Mouse (Mus musculus) ovary, adult 18-20 months (tissue): ENCODE results near the gene Anks1.

ENCODE experiments used
- DNase-seq: peaks from one replicate; pipeline ENCODE4 v3.0.0; 2022; ENCODE audit warnings: low spot score, mixed read lengths

The Anks1 gene

GRCm38 (mm10) chr17:28097308-28097707 is 188.2 kb downstream of the Anks1 start:
- DNase-seq = no peak

- DNase-seq = no peak
These were observed 190.0 kb downstream of the Anks1 start for GRCm38 (mm10) chr17:28099086-28099485.

DNA sequence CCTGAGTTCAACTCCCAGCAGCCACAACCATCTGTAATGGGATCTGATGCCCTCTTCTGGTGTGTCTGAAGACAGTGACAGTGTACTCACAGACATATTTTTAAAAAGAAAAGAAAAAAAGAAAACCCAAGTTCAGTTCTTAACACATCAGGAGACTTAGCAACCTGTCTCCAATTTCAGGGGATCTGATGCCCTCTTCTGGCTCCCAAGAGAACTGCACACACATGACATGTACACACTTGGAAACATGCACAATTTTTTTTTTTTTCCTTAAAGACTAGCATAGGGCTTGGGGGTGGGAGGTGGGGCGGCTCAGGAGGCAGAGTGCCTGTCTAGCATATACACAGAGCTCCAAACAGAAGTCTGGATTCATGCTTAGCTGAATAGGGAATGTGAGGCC is 191.6 kb downstream of the Anks1 start:
- DNase-seq = no peak

DNA sequence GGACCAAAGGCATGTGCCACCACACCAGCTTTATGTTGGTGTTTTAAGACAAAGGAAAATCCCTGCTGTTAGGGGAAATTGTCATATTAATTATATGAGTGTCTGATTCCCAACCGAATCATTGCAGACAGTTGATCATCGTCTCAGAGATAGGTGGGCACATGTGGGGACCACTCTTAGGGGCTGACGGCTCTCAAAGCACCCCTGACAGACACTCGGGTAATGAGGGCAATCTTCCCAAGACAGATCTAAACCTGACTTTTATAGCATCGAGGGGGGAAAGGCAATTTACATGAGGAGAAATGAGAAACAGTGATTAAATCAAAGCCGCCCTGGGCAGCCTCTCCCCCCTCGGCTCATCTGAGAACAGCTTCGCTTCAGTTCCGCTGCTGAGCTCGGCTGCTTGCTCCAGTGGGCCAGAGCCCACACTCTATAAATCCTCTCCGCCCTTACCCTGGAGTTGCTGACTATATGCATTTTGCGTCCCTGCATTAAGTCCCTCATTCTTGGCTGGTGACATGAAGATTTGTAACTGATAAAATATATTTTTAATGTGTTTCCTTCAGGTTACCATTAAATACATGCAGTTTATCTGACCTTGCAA is 192.3 kb downstream of the Anks1 start:
- DNase-seq = no peak

DNA sequence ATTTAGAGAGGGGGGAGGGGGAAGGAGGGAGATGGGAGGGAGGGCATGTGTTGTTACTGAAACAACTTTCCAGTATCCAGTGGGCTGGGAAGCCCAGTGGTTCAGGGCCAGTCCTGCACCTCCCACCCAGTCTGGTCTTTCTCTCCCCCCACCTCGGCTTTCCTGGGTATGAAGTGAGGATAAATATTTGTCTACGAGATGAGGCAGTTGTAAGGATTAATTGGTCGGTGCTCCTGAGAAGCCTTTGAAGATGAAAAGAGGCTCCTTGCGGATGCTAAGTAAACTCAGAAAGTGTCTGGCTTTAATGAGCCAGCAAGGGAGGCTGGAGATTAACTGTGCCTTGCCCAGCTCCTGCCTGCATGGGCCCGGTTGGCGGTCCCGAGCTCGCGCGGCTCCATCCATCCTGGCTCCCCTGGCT is 192.8 kb downstream of the Anks1 start:
- DNase-seq = no peak

DNA sequence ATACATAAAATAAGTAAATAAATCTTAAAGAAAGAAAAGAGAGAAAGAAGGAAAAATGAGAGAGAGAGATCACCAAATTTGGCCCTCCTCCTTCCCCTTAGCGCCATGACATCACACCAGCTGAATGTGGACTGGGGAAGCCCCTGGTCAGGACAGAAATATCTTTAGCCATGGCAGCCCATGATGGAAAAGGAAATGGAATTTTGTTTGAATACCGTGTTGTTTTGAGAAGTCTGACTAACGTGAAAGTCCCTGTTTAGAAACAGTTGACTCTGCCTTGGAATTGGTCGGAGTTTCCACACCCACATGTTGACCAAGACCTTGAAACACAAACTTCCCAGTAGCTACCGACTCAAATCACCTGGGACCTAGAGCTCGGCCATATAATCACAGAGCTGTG is 195.3 kb downstream of the Anks1 start:
- DNase-seq = no peak

GRCm38 (mm10) chr17:28106352-28106751 is 197.2 kb downstream of the Anks1 start:
- no peak for DNase-seq

DNA sequence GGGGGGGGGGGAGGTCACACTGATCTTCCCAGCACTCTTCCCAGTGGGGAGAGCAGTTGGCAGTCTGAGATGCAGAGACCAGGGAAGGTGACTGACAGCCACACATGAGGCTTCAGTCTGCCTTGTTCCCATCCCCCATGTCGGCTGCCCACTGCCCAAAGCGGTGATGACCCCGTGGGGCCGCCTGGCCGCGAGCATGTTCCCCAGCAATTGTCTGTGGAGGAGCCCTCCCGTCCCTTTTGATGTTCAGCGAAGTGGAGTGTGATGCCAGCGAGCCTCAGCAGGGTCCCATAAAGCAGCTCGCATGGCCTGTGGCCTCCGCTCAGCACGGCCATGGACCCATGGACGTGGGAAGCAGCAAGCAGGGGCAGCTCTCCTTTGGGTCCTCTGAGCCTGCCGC is 198.2 kb downstream of the Anks1 start:
- DNase-seq = no peak

GRCm38 (mm10) chr17:28112266-28112665 is 203.2 kb downstream of the Anks1 start:
- no peak for DNase-seq
